Mouse (Mus musculus): ENCODE measurements around the gene Gm7903. TPM values are rescaled to one million over a fixed set of nuclear protein-coding genes. Genes with fewer than 3 reads are reported as not detected.
"Not testable (repeated sequence)": the region's sequence is repeated elsewhere in the genome, so short reads cannot be mapped to it uniquely, and the experiment has no call there.

Gene Gm7903
- polyA plus RNA-seq (2014; fragmentation: Nextera tagmentation; extraction: Ambion mirVana): not detected in 2 replicates

DNA sequence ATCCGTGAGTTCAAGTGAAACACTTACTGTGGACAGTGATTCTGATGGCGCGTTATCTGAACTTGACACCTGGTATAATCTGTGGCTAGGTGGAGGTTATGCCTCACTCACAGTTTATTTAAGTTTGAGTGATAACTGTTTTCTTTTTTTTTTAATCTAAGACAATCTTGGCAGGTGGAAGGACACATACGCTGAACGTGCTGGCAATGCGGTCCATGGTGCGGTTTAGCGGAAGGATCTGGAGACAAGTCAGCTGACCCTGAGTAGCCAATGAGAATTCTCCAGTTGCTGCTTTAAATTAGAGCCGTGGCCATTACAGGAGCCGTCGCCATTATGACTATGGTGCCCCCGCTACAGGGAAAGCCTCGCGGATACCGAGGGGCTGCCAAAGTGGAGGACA lies at the start of gene Gm7903:
Gene Gm7903, plus strand, starts transcription at position 301 of the 400 bp plus-strand sequence.
- DNase-seq (ENCODE audit: low spot score); H3K27me3 ChIP-seq (replicated peaks; ENCODE audit: control insufficient read depth, insufficient read depth, low read length); H3K4me2 ChIP-seq (ENCODE audit: low read length); H3K4me1 ChIP-seq (ENCODE audit: control insufficient read depth, insufficient read depth, low read length); H3K9me3 ChIP-seq (replicated peaks; ENCODE audit: control insufficient read depth, low read length); H3K9ac ChIP-seq (ENCODE audit: low read length); ATAC-seq; H3K27ac ChIP-seq (ENCODE audit: low read depth, low read length); H3K36me3 ChIP-seq (ENCODE audit: control insufficient read depth, insufficient read depth, low read length); H3K4me3 ChIP-seq (ENCODE audit: low read depth, low read length): not testable (repeated sequence)
- WGBS: no CpG with 5 or more reads among the region's 15 CpGs

DNA sequence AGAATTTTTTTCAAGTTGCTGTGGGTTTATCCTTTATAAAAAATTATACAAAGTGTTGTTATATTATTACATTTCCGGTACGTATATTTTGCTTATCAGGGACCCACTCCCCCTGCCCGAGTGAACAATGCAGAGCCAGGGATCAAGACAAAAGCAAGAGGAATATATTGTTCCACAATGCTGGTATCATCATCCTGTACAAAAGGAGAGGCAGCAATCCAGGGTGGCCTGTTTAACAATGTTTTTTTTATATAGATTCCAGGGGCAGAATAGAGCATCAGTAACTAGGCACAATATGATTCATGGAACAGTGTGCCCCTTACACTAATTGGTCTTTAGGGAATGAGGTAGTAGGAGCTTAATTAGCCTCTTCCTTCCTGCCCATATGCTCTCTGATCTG lies 30.1 kb upstream of the Gm7903 start:
- H3K4me3 ChIP-seq (ENCODE audit: low read depth, low read length); H3K4me1 ChIP-seq (ENCODE audit: control insufficient read depth, insufficient read depth, low read length); H3K36me3 ChIP-seq (ENCODE audit: control insufficient read depth, insufficient read depth, low read length); DNase-seq (ENCODE audit: low spot score); H3K9ac ChIP-seq (ENCODE audit: low read length); H3K4me2 ChIP-seq (ENCODE audit: low read length); H3K27ac ChIP-seq (ENCODE audit: low read depth, low read length); H3K27me3 ChIP-seq (replicated peaks; ENCODE audit: control insufficient read depth, insufficient read depth, low read length); H3K9me3 ChIP-seq (replicated peaks; ENCODE audit: control insufficient read depth, low read length); ATAC-seq: not testable (repeated sequence)
- no CpG with 5 or more reads among the region's 3 CpGs for WGBS

DNA sequence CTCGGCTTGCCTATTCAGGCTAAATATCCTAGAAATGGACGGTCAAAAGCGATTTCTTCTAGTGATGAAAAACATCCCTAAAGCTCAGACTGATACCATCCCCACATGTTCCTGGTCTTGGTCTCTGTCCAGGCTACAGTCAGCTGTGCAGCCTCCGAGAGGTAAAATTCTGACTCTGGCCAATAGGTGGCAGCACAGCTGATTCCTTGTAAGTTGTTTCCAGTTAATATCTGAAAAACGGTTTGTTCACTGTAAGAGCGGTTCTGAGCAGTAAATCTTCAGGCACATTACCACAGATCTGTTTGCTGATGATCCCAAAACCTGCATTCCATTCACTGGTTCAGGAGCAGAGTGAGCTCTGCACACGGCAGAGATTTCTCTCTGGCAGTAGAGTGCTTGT lies 12.4 kb upstream of the Gm7903 start:
- not testable (repeated sequence) for H3K9me3 ChIP-seq (replicated peaks; ENCODE audit: control insufficient read depth, low read length); H3K27ac ChIP-seq (ENCODE audit: low read depth, low read length); H3K4me1 ChIP-seq (ENCODE audit: control insufficient read depth, insufficient read depth, low read length); H3K9ac ChIP-seq (ENCODE audit: low read length); H3K36me3 ChIP-seq (ENCODE audit: control insufficient read depth, insufficient read depth, low read length); H3K4me2 ChIP-seq (ENCODE audit: low read length); H3K4me3 ChIP-seq (ENCODE audit: low read depth, low read length); H3K27me3 ChIP-seq (replicated peaks; ENCODE audit: control insufficient read depth, insufficient read depth, low read length); ATAC-seq; DNase-seq (ENCODE audit: low spot score)
- WGBS: 58% methylated on average over 3 of the region's 7 CpGs

DNA sequence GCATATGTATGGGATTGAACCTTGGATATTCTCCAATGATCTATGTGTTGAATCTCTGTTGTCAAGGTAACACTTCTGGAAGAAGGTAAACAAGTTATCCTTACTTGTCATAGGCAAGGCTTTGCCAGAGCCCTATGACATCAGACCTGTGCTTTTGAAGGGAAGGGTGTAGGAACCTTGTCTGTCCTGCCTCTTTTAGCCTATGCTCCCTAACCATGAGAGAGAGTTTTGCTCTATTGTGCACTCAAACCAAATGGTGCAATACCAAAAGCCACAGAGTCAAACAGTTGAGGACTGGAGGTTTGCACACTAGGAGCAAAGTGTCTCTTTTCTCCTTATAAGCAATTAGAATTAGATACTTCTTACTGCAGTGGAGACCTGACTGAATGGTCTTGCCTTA lies 11.8 kb upstream of the Gm7903 start:
- H3K9ac ChIP-seq (ENCODE audit: low read length); H3K4me3 ChIP-seq (ENCODE audit: low read depth, low read length); H3K9me3 ChIP-seq (replicated peaks; ENCODE audit: control insufficient read depth, low read length); DNase-seq (ENCODE audit: low spot score); ATAC-seq; H3K4me2 ChIP-seq (ENCODE audit: low read length); H3K27me3 ChIP-seq (replicated peaks; ENCODE audit: control insufficient read depth, insufficient read depth, low read length); H3K4me1 ChIP-seq (ENCODE audit: control insufficient read depth, insufficient read depth, low read length); H3K36me3 ChIP-seq (ENCODE audit: control insufficient read depth, insufficient read depth, low read length); H3K27ac ChIP-seq (ENCODE audit: low read depth, low read length): not testable (repeated sequence)

DNA sequence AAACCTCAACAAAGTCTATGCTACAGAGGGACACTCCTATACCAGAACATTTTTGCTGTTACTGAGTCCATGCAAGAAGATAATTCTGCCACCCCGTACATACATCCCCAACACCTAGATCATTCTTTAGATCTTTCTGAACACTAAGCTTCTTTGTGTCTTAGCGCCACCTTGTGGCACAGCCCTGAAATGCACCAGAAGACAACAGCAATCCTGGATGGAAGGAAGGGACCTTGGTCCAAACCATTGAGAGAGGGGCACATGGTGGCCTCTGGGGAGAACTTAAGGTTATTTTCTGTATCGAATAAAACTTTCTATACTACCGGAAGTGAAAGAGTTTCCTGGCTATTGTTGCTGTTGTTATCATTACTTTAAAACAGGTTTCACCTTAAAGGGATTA lies 11.2 kb upstream of the Gm7903 start:
- H3K9me3 ChIP-seq (replicated peaks; ENCODE audit: control insufficient read depth, low read length); H3K4me1 ChIP-seq (ENCODE audit: control insufficient read depth, insufficient read depth, low read length); H3K4me3 ChIP-seq (ENCODE audit: low read depth, low read length); ATAC-seq; H3K4me2 ChIP-seq (ENCODE audit: low read length); H3K9ac ChIP-seq (ENCODE audit: low read length); H3K36me3 ChIP-seq (ENCODE audit: control insufficient read depth, insufficient read depth, low read length); DNase-seq (ENCODE audit: low spot score); H3K27ac ChIP-seq (ENCODE audit: low read depth, low read length); H3K27me3 ChIP-seq (replicated peaks; ENCODE audit: control insufficient read depth, insufficient read depth, low read length): not testable (repeated sequence)
- WGBS: no CpG with 5 or more reads among the region's 4 CpGs

DNA sequence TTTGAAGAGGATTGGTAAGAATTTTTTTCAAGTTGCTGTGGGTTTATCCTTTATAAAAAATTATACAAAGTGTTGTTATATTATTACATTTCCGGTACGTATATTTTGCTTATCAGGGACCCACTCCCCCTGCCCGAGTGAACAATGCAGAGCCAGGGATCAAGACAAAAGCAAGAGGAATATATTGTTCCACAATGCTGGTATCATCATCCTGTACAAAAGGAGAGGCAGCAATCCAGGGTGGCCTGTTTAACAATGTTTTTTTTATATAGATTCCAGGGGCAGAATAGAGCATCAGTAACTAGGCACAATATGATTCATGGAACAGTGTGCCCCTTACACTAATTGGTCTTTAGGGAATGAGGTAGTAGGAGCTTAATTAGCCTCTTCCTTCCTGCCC lies 30.5 kb downstream of the Gm7903 start:
- not testable (repeated sequence) for H3K4me1 ChIP-seq (ENCODE audit: control insufficient read depth, insufficient read depth, low read length); H3K9ac ChIP-seq (ENCODE audit: low read length); H3K4me2 ChIP-seq (ENCODE audit: low read length); H3K27me3 ChIP-seq (replicated peaks; ENCODE audit: control insufficient read depth, insufficient read depth, low read length); H3K36me3 ChIP-seq (ENCODE audit: control insufficient read depth, insufficient read depth, low read length); H3K9me3 ChIP-seq (replicated peaks; ENCODE audit: control insufficient read depth, low read length); ATAC-seq; H3K4me3 ChIP-seq (ENCODE audit: low read depth, low read length); DNase-seq (ENCODE audit: low spot score); H3K27ac ChIP-seq (ENCODE audit: low read depth, low read length)
- no CpG with 5 or more reads among the region's 3 CpGs for WGBS

DNA sequence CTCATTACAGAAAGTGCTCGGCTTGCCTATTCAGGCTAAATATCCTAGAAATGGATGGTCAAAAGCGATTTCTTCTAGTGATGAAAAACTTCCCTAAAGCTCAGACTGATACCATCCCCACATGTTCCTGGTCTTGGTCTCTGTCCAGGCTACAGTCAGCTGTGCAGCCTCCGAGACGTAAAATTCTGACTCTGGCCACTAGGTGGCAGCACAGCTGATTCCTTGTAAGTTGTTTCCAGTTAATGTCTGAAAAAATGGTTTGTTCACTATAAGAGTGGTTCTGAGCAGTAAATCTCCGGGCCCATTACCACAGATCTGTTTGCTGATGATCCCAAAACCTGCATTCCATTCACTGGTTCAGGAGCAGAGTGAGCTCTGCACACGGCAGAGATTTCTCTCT lies 48.3 kb downstream of the Gm7903 start:
- WGBS: no CpG with 5 or more reads among the region's 6 CpGs
- not testable (repeated sequence) for H3K9ac ChIP-seq (ENCODE audit: low read length); H3K27ac ChIP-seq (ENCODE audit: low read depth, low read length); H3K4me2 ChIP-seq (ENCODE audit: low read length); H3K4me3 ChIP-seq (ENCODE audit: low read depth, low read length); H3K4me1 ChIP-seq (ENCODE audit: control insufficient read depth, insufficient read depth, low read length); ATAC-seq; H3K27me3 ChIP-seq (replicated peaks; ENCODE audit: control insufficient read depth, insufficient read depth, low read length); DNase-seq (ENCODE audit: low spot score); H3K36me3 ChIP-seq (ENCODE audit: control insufficient read depth, insufficient read depth, low read length); H3K9me3 ChIP-seq (replicated peaks; ENCODE audit: control insufficient read depth, low read length)

DNA sequence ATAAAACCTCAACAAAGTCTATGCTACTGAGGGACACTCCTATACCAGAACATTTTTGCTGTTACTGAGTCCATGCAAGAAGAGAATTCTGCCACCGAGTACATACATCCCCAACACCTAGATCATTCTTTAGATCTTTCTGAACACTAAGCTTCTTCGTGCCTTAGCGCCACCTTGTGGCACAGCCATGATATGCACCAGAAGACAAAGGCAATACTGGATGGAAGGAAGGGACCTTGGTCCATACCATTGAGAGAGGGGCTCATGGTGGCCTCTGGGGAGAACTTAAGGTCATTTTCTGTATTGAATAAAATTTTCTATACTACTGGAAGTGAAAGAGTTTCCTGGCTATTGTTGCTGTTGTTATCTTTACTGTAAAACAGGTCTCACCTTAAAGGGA lies 49.5 kb downstream of the Gm7903 start:
- not testable (repeated sequence) for H3K36me3 ChIP-seq (ENCODE audit: control insufficient read depth, insufficient read depth, low read length); DNase-seq (ENCODE audit: low spot score); H3K27me3 ChIP-seq (replicated peaks; ENCODE audit: control insufficient read depth, insufficient read depth, low read length); ATAC-seq; H3K9ac ChIP-seq (ENCODE audit: low read length); H3K27ac ChIP-seq (ENCODE audit: low read depth, low read length); H3K4me3 ChIP-seq (ENCODE audit: low read depth, low read length); H3K9me3 ChIP-seq (replicated peaks; ENCODE audit: control insufficient read depth, low read length); H3K4me1 ChIP-seq (ENCODE audit: control insufficient read depth, insufficient read depth, low read length); H3K4me2 ChIP-seq (ENCODE audit: low read length)
- no CpG with 5 or more reads among the region's 3 CpGs for WGBS

Measured in forebrain, embryonic 14.5 days (tissue).